Mouse (Mus musculus) embryo, embryonic 10 days (tissue): ENCODE measurements around the gene Smok3b.

Source experiments
- DNase-seq: peaks from one replicate; pipeline ENCODE4 v3.0.0-alpha.2; 2015; ENCODE audit warnings: low spot score

Smok3b gene

GRCm38 (mm10) chr5:138085421-138085911 lies 64.2 kb downstream of the Smok3b start:
- no peak for DNase-seq

- DNase-seq, result no peak
These were observed 65.6 kb downstream of the Smok3b start for GRCm38 (mm10) chr5:138086842-138087241.

GRCm38 (mm10) chr5:138088366-138088765 lies 67.1 kb downstream of the Smok3b start:
- DNase-seq, result no peak

- DNase-seq, result no peak
These were observed 67.9 kb downstream of the Smok3b start for GRCm38 (mm10) chr5:138089108-138089551.

GRCm38 (mm10) chr5:138090271-138090670 lies 69.0 kb downstream of the Smok3b start:
- no peak for DNase-seq

- no peak for DNase-seq
These were observed 69.5 kb downstream of the Smok3b start for GRCm38 (mm10) chr5:138090737-138091136.

GRCm38 (mm10) chr5:138092771-138093170 lies 71.5 kb downstream of the Smok3b start:
- DNase-seq, result no peak

- no peak for DNase-seq
These were observed 73.2 kb downstream of the Smok3b start for GRCm38 (mm10) chr5:138094474-138094873.
